Mouse (Mus musculus) right cerebral cortex, postnatal 14 days (tissue): Measurements from ENCODE around the gene Arhgef39.
A peak's percentile ranks its signal among the peaks of the same experiment; 100 is the strongest.

ENCODE experiments used
- DNase-seq: peaks from one replicate; pipeline ENCODE4 v3.0.0; 2022

The Arhgef39 gene

GRCm38 (mm10) chr4:43499407-43500333, at the start of gene Arhgef39:
Gene Arhgef39 (minus strand): TSS chr4:43499695.
- DNase-seq: peak; percentile 79

DNA sequence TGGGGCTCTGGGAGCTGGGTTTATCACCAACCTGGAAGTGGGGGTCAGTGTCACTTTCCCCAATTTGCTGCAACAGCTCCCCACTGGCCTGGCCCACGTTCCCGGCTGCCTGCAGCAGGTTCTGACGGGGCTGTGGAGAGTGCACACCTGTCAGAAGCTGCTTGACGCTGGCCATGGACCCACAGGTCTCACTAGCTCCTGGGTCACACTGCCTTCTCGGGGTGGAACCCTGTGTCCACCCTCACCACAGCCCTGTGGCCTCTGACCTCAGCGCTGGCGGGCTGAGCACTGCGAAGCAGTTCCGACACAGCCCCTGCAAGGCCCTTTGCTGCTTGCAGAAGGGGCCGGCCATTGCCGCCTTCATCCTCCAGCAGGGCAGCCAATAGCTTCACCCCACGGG, 49.6 kb upstream of the Arhgef39 start:
- no peak for DNase-seq

GRCm38 (mm10) chr4:43547160-43547559, 47.7 kb upstream of the Arhgef39 start:
- DNase-seq: no peak

GRCm38 (mm10) chr4:43546375-43547047, 47.0 kb upstream of the Arhgef39 start:
- no peak for DNase-seq

- no peak for DNase-seq
Measured at GRCm38 (mm10) chr4:43542044-43542443, 42.5 kb upstream of the Arhgef39 start.

- DNase-seq: no peak
Measured at GRCm38 (mm10) chr4:43536031-43536430, 36.5 kb upstream of the Arhgef39 start.

GRCm38 (mm10) chr4:43535628-43536027, 36.1 kb upstream of the Arhgef39 start:
- no peak for DNase-seq

DNA sequence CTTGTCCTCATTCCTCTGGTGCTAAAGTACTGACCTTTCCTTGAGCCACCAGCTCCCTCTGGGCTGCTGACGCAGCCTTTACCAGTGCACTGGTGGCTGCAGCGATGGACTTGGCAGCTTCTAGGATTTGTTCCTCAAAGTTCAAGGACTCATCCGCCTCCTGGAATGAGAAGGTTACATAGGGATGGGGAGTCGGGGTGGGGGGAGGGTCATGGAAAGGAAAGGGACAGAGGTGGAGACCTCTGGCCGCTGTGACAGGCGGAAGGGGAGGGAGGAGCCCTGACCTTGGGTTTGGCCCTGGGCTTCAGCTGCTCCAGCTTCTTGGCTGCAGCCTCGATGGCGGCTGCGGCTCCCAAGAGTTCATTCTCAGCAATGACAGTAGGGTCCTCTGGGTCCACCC, 33.8 kb upstream of the Arhgef39 start:
- no peak for DNase-seq

DNA sequence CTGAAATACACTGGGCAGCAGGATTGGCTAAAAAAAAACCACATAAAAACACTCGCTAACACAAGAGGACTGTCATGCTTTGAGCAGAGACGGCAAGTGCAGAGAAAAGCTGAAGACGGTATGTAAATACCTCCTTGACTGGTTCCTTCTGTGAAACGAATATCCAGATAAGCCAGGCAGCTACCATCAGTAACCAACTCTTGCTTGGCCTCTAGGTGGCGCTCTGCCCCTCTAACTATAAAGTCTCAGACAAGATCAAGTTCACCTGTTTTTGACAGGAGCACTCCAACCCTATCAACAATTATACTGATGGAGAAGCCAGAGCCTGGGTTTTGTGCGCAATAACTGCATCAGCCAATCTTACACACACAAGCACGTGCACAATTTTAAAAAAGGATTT, 31.1 kb upstream of the Arhgef39 start:
- peak; percentile 85 for DNase-seq

DNA sequence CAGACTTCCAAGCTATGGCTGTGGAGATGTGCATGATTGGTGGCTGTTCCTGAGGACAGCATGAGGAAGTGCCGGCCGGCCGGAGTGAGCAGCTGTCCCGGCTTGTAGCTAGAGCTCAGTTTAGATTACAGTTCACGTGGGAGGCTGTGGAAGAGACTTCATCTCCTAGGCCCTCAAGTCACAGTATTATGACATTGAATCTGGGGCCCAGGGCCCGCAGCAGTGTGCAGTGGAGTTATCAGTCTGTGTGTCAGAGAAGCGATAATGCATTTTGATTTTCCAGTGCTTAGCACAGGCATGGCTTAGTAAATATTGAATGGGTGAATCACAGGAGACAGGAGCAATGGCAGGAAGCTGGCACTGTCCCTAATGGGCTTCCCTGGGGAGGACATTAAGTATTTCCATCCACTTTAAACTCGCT, 30.6 kb upstream of the Arhgef39 start:
- DNase-seq: no peak

DNA sequence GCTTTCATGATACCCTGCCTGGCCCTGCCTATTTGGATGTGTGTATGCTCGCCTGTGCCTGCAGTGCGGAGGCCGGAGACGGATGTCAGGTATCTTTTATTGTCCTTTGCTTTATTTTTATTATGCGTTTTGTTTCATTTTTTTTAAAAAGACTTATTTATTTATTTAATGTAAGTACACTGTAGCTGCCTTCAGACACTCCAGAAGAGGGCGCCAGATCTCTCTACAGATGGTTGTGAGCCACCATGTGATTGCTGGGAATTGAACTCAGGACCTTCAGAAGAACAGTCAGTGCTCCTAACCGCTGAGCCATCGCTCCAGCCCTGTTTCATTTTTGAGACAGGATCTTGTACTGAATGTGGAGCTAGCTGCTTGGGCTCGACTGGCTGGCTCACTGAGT, 29.0 kb upstream of the Arhgef39 start:
- DNase-seq: no peak

- no peak for DNase-seq
Measured at GRCm38 (mm10) chr4:43527880-43528279, 28.4 kb upstream of the Arhgef39 start.

DNA sequence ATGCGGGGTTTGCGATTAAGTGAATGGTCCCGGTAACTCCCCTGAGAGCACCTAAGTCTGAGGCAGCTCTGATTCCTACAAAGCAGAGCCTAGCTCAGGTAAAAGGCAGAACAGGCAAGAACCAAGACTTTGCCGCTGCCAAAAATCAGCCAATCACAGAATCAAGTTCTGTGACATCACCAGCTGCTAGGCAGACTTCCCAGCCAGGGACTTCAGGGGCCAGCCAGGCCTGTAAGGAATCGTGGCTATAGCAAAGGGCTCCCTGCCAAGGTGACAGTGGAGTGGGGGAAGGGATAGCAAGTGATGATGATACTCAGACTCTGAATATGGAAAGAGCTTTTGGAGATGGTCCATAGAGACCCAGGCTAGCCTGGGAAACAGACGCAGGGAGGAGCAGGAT, 20.5 kb upstream of the Arhgef39 start:
- peak; percentile 81 for DNase-seq

- DNase-seq: no peak
Measured at GRCm38 (mm10) chr4:43519551-43519950, 20.1 kb upstream of the Arhgef39 start.

DNA sequence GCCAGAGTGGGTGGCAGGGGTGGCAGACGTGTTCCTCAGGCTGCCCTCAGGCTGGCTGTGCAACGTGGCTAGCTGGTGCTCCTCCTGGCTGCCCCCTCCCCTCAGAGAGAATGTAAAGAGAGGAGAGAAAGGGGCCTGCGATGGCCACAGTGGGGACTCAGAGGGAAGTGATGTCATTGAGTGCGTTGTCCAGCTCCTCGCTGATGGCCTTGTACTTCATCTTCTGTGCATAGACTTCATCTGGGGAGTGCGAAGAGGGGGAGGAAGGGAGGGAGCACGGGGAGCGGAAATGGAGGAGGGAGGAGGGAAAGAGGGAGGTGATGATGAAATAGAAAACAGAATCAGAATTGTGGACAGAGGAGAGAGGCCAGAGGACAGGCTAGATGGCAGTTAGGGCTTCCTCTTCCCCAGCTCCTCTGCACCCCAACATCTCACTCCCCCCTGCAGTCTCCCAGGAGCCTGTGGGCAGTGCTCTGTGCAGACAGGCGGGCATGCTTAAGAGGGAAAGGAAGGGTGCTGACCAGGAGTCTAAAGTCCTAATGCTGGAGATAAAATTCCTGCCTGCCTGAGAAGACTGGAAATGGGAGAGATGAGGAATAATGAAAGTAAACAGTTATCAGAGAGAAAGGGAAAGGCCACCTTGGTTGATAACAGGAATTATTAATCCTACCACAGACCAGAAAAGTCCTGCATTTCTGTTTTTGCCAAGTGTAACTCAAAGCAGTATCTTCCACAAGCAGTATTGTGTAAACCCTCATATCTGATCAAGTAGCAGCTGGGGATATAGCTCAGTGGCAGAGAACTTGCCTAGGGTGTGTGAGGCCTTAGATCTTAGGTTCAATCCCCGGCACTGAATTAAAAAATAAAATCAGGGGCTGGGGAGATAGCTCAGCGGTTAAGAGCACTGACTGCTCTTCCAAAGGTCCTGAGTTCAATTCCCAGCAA, 16.5 kb upstream of the Arhgef39 start:
- DNase-seq: no peak

DNA sequence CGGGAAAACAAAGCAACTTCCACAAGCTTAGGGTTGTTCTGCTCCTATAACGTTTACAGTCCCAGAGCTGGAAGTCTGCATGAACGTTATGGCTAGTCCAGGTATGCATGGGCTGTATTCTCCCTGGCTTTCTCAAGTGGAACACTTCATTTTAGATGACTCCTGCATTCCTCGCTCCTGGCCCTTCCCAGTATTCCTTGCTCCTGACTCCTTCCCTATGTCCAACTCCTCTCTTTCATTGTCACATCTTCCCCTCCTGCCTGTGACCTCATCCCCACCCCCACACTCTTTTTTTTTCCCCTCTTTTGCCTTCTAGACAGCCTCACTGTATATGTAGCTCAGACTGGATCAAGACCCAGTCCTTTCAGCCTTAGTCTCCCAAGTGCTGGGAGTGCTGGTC, 14.3 kb upstream of the Arhgef39 start:
- no peak for DNase-seq

DNA sequence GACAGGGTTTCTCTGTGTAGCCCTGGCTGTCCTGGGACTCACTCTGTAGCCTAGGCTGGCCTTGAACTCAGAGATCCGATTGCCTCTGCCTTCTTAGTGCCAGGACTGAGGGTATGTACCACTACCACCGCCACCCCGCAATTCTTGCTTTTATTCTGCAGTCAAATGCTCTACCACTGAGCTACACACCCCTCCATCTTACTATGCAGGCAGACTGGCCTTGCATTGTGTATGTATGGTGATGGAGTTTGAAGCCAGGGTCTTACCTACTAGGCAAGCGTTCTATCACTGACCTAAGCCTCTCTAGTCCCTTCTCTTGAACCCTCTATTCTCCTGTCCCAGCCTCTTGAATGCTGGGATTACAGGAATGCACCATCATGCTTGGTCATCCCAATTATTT, 13.8 kb upstream of the Arhgef39 start:
- no peak for DNase-seq

DNA sequence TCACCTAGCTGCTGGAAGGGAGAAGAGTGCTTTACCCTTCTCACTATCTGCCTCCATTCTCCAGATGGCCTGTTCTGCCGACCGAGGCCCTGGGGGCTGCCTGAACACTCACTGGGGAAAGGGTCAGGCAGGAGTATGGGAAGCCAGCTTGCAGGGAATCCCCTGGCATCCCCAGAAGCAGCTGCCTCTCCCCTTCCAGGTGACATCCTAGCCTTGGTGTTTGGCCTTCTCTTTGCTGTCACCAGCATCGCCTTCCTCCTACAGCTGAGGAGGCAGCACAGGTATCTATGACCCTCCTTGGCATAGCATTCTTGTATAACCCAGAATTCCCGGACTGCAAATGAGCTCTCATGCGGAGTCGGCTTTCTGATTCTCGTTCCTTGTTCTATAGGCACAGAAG, 13.2 kb upstream of the Arhgef39 start:
- DNase-seq: no peak

DNA sequence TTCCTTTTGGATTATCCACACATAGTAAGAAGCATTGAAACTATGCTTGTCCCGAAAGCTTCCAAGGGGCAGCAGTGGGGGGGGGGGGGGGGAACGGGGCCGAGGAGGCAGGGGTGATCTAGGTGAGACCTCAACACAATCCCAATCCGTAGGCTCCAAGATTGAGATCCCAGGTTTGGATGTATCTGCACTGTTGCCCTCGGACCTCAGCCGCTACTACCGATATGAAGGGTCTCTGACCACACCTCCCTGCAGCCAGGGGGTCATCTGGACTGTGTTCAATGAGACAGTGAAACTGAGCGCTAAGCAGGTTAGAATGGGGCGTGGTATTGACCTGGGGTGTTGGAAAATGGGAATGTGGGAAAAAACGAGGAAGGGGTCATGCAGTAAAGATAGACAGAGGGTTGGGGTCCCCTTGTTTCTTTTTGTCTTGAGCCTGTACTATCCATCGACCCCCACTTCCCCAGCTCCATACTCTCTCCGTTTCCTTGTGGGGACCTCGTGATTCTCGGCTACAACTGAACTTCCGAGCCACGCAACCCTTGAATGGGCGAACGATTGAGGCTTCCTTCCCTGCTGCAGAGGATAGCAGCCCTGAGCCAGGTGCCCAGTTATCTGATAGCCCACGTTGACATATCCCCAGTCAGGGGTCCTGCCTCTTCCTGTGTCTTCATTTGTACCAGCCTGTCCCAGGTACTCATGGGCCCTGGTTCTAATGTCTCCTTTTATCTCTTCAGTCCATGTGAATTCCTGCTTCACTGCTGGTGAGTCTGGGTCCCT, 12.4 kb upstream of the Arhgef39 start:
- no peak for DNase-seq

DNA sequence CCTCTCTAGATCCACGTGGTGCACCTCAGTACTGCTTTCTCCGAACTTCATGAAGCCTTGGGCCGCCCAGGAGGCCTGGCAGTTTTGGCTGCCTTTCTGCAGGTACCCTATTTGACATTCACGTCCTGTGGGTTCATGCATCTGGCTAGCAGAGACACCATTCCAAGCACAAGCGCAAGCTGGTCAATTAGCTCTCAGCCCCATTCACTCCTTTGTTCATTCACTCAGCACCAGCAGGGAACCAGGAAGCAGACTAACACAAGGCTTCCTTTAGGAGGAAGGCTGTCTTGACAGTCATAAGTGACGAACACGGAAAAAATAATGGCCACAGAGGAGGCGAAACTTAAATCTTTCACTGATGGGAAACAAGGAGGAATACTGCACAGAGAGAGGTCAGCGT, 9.6 kb upstream of the Arhgef39 start:
- DNase-seq: no peak

DNA sequence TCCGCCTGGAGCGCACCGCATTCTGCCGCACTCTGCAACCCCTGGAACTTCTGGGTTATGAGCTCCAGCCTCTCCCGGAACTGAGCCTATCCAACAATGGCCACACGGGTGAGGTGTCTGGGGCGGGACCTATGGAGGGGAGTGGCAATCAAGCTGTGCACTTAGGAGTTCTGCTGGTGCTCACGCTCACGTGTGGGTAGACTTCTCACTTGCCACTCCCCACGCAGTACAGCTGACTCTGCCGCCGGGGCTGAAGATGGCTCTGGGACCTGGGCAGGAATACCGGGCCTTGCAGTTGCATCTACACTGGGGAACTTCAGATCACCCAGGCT, 9.1 kb upstream of the Arhgef39 start:
- DNase-seq: no peak

DNA sequence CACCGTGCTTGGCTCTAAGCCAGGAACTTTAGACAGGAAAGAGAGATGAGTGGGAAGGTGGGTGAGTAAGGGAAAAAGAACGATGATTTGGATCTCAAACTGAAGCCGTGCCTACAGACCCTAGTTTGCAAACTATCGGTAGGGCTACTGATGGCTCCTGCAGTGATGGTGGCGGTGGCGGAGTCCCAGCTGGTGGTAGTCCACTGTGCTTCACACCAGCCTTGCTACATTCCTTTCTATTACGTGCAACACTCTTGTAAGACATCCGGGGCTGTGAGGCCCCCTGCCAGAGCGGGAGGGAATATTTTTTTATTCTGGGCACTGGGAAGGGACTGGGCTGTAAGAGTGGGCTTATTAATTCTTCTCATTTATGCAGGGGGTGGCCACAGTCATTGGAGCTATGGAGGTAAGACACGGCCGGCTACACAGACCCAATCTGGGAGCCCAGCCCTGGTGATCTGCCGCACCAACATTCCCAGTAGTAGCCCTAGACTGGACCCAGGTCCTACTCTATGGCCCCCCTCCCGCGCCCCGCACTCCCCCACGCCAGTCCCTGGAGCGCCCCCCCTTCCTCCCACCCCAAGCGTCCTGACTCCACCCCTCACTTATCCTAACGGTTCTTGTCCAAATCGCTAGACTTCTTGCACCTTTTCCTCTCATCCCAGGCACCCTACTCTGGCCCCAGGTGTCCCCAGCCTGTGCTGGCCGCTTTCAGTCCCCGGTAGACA, 8.6 kb upstream of the Arhgef39 start:
- no peak for DNase-seq
